Mouse (Mus musculus): ENCODE measurements around the gene Fem1b. TPM values are rescaled to one million over a fixed set of nuclear protein-coding genes. Genes with fewer than 3 reads are reported as not detected.
A peak's percentile ranks its signal among the peaks of the same experiment; 100 is the strongest.
"Not testable (repeated sequence)": the region's sequence is repeated elsewhere in the genome, so short reads cannot be mapped to it uniquely, and the experiment has no call there.

The Fem1b gene
- polyA plus RNA-seq, 1 experiment: 16.5 TPM

DNA sequence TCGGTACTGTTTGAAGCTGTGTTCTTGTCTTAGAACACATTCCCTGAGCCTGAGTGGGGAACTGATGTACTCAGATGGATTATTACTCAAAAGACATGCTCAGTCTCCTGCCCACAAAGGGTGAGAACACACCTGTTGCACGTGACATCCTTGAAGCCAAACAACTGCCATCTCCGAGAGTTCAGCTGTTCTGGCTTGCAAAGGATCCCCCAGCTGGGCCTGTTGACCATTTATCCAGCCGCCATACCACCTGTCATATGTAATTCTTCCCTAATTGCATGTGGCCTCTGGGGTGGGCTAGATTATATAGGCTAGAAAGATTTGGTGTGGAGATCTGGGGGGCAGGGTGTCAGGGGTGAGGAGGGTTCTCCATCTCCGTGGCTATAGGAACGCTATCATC, 9.1 kb upstream of the Fem1b start:
- Histone ChIP-seq H3K27me3 (ENCODE audit: control insufficient read depth, insufficient read depth, insufficient read length) (no peaks in the 10 kb centered on the region), H3K36me3 (ENCODE audit: control insufficient read depth, insufficient read depth) (no peaks in the 10 kb centered on the region), H3ac (ENCODE audit: control insufficient read depth, insufficient read length) (no peak overlapping the region), H3K79me2 (ENCODE audit: control insufficient read depth, insufficient read depth) (no peaks in the 10 kb centered on the region), H3K4me2 (ENCODE audit: low read depth) (no peak overlapping the region), H3K4me3 (no peak overlapping the region)
- TF ChIP-seq SRF (IDR thresholded peaks at IDR 0.05; ENCODE audit: control insufficient read depth, insufficient read length, low read depth) (no peak), MYOG (IDR thresholded peaks at IDR 0.05; ENCODE audit: control insufficient read depth in 1 of 3, insufficient read depth in 1 of 3, insufficient read length in 2 of 3, low read depth in 2 of 3) (peak; percentile 73 to 97 (median 87)), MYOD1 (IDR thresholded peaks at IDR 0.05; ENCODE audit: control insufficient read depth in 1 of 3, insufficient read length in 2 of 3, low read depth in 2 of 3) (peak; percentile 87 to 99 (median 94)), POLR2AphosphoS2 (IDR thresholded peaks at IDR 0.05; ENCODE audit: insufficient read length, low read depth) (no peak), MAX (IDR thresholded peaks at IDR 0.05; ENCODE audit: low read depth) (no peak), TCF12 (IDR thresholded peaks at IDR 0.05; ENCODE audit: insufficient read depth, poor library complexity, severe bottlenecking) (peak; percentile 90), POLR2A (IDR thresholded peaks at IDR 0.05; ENCODE audit: insufficient read length, low read depth) (no peak), CEBPB (IDR thresholded peaks at IDR 0.05; ENCODE audit: insufficient read depth, poor library complexity, severe bottlenecking) (no peak), USF1 (IDR thresholded peaks at IDR 0.05; ENCODE audit: low read depth) (no peak), REST (IDR thresholded peaks at IDR 0.05; ENCODE audit: insufficient read depth, insufficient read length) (no peak), E2F4 (IDR thresholded peaks at IDR 0.05; ENCODE audit: insufficient read depth) (no peak), TCF3 (IDR thresholded peaks at IDR 0.05; ENCODE audit: insufficient read length, low read depth) (peak; percentile 82)

DNA sequence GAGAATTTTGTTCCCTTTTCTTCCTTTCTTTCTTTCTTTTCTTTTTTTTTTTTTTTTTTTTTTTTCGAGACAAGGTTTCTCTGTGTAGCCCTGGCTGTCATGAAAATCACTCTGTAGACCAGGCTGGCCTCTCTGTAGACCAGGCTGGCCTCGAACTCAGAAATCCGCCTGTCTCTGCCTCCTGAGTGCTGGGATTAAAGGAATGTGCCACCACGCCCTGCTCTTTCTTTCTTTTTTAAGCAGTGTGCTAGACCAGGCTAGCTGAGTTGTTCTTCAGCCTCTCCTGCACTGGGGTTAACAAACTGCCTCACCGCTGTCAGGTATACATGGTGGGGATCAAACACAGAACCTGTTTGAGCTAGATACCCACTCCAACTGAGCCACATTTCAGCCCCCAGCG, 8.2 kb upstream of the Fem1b start:
- not testable (repeated sequence) for H3K4me3 ChIP-seq; H3K79me2 ChIP-seq (ENCODE audit: control insufficient read depth, insufficient read depth); H3K4me2 ChIP-seq (ENCODE audit: low read depth); H3ac ChIP-seq (ENCODE audit: control insufficient read depth, insufficient read length); H3K27me3 ChIP-seq (ENCODE audit: control insufficient read depth, insufficient read depth, insufficient read length); H3K36me3 ChIP-seq (ENCODE audit: control insufficient read depth, insufficient read depth)

DNA sequence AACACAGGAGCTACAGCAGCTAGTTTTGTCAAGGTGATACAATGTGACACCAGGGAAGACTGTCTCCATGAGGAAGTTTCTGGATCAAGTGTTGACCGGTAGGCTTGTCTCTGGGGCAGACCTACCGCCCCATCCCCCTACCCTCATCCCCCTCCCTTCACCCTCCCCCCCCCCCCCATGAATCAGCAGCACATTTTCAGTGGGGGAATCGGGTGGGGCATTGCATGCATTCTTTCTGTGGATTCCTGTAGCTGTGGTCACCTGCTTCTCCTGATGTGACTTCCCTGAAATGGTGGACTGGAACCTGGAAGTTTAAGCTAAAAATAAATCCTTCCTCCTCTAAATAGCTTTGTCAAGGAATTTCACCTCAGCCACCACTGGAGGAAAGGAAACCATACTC, 7.8 kb upstream of the Fem1b start:
- TF ChIP-seq USF1 (IDR thresholded peaks at IDR 0.05; ENCODE audit: low read depth): no peak
- no peaks in the 10 kb centered on the region for H3K27me3 ChIP-seq (ENCODE audit: control insufficient read depth, insufficient read depth, insufficient read length)
- H3K36me3 ChIP-seq (ENCODE audit: control insufficient read depth, insufficient read depth): no peaks in the 10 kb centered on the region
- no peak overlapping the region for H3ac ChIP-seq (ENCODE audit: control insufficient read depth, insufficient read length)
- no peak overlapping the region for H3K4me2 ChIP-seq (ENCODE audit: low read depth)
- H3K4me3 ChIP-seq: no peak overlapping the region
- H3K79me2 ChIP-seq (ENCODE audit: control insufficient read depth, insufficient read depth): no peaks in the 10 kb centered on the region

DNA sequence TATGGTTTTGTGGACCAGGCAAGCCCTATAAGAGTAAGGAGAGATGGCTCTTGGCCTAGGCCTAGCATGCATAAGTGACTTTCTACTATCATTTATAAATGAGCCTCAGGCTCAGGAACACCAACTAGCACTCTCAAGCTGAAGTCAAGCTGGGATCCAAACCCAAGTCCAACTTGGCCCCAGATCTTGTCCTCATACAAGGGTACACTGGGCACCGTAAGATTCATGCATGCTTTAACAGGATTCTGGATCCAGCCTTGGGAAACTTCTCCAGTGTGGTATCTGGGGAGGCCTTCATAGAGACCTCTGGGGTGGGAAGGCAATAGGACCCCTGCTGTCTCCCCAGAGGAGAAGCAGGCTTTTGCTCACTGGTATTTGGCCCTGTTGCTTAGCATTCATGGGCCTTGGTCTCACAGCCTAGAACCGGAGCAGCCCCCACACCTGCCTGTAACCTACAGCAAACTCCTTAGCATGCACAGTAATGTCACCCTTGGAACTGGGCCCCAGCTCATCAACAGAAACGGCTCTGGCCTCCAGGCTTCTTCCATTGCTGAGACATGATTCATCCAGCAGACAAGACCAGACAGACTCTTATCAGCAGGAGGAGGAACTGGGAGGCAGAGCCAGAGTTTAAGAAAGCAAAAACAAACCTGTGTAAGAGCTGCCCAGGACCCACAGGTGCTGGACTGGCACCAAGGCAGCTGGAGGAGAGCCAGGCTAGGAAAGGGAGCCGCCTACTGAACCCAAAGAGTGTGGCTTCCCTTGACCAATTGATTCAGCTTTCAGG, 6.3 kb upstream of the Fem1b start:
- H3K36me3 ChIP-seq (ENCODE audit: control insufficient read depth, insufficient read depth): no peaks in the 10 kb centered on the region
- peak overlapping the region; percentile 53 for H3K4me2 ChIP-seq (ENCODE audit: low read depth)
- no peak overlapping the region for H3K4me3 ChIP-seq
- H3ac ChIP-seq (ENCODE audit: control insufficient read depth, insufficient read length): no peak overlapping the region
- H3K79me2 ChIP-seq (ENCODE audit: control insufficient read depth, insufficient read depth): no peaks in the 10 kb centered on the region
- no peaks in the 10 kb centered on the region for H3K27me3 ChIP-seq (ENCODE audit: control insufficient read depth, insufficient read depth, insufficient read length)
- no peak for TF ChIP-seq CEBPB (IDR thresholded peaks at IDR 0.05; ENCODE audit: insufficient read depth, poor library complexity, severe bottlenecking)
- TF ChIP-seq MAX (IDR thresholded peaks at IDR 0.05; ENCODE audit: low read depth): no peak
- TF ChIP-seq TCF3 (IDR thresholded peaks at IDR 0.05; ENCODE audit: insufficient read length, low read depth): no peak
- TF ChIP-seq POLR2AphosphoS2 (IDR thresholded peaks at IDR 0.05; ENCODE audit: insufficient read length, low read depth): no peak
- peak in 1 of 3 experiments; percentile 7 for TF ChIP-seq MYOD1 (IDR thresholded peaks at IDR 0.05; ENCODE audit: control insufficient read depth in 1 of 3, insufficient read length in 2 of 3, low read depth in 2 of 3)
- TF ChIP-seq POLR2A (IDR thresholded peaks at IDR 0.05; ENCODE audit: insufficient read length, low read depth): no peak
- no peak for TF ChIP-seq TCF12 (IDR thresholded peaks at IDR 0.05; ENCODE audit: insufficient read depth, poor library complexity, severe bottlenecking)
- no peak for TF ChIP-seq REST (IDR thresholded peaks at IDR 0.05; ENCODE audit: insufficient read depth, insufficient read length)
- TF ChIP-seq USF1 (IDR thresholded peaks at IDR 0.05; ENCODE audit: low read depth): no peak
- TF ChIP-seq E2F4 (IDR thresholded peaks at IDR 0.05; ENCODE audit: insufficient read depth): no peak
- TF ChIP-seq MYOG (IDR thresholded peaks at IDR 0.05; ENCODE audit: control insufficient read depth in 1 of 3, insufficient read depth in 1 of 3, insufficient read length in 2 of 3, low read depth in 2 of 3): peak in 1 of 3 experiments; percentile 34
- no peak for TF ChIP-seq SRF (IDR thresholded peaks at IDR 0.05; ENCODE audit: control insufficient read depth, insufficient read length, low read depth)

DNA sequence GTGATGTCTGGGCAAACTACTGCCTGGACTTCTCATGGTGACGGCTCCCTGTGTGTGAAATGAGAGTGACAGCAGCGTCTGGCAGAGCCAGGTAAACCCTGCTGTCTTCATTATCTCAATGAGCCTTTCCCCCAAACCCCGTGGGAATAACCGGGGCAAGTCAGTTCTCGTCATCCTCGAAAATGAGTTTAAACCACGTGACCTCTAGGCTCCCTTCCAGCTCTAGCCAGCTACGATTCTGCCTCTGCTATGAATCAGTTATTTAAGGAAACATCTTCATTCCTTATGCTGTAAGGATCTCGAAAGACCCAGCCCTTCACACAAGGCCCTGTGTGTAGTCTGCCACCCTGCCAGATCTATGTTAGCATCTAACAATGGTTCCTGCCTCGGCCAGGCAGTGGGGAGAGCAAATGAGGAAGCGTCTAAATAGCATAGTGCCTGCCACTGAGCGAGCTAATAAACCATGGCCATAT, 5.4 kb upstream of the Fem1b start:
- TF ChIP-seq POLR2A (IDR thresholded peaks at IDR 0.05; ENCODE audit: insufficient read length, low read depth): no peak
- no peak for TF ChIP-seq CEBPB (IDR thresholded peaks at IDR 0.05; ENCODE audit: insufficient read depth, poor library complexity, severe bottlenecking)
- TF ChIP-seq MYOG (IDR thresholded peaks at IDR 0.05; ENCODE audit: control insufficient read depth in 1 of 3, insufficient read depth in 1 of 3, insufficient read length in 2 of 3, low read depth in 2 of 3): no peak
- no peak for TF ChIP-seq SRF (IDR thresholded peaks at IDR 0.05; ENCODE audit: control insufficient read depth, insufficient read length, low read depth)
- TF ChIP-seq TCF12 (IDR thresholded peaks at IDR 0.05; ENCODE audit: insufficient read depth, poor library complexity, severe bottlenecking): no peak
- no peak for TF ChIP-seq POLR2AphosphoS2 (IDR thresholded peaks at IDR 0.05; ENCODE audit: insufficient read length, low read depth)
- TF ChIP-seq REST (IDR thresholded peaks at IDR 0.05; ENCODE audit: insufficient read depth, insufficient read length): no peak
- peak; percentile 93 for TF ChIP-seq USF1 (IDR thresholded peaks at IDR 0.05; ENCODE audit: low read depth)
- TF ChIP-seq E2F4 (IDR thresholded peaks at IDR 0.05; ENCODE audit: insufficient read depth): no peak
- no peak for TF ChIP-seq MAX (IDR thresholded peaks at IDR 0.05; ENCODE audit: low read depth)
- no peak for TF ChIP-seq TCF3 (IDR thresholded peaks at IDR 0.05; ENCODE audit: insufficient read length, low read depth)
- TF ChIP-seq MYOD1 (IDR thresholded peaks at IDR 0.05; ENCODE audit: control insufficient read depth in 1 of 3, insufficient read length in 2 of 3, low read depth in 2 of 3): peak in 2 of 3 experiments; percentile 53 to 77
- H3K27me3 ChIP-seq (ENCODE audit: control insufficient read depth, insufficient read depth, insufficient read length): no peaks in the 10 kb centered on the region
- H3K79me2 ChIP-seq (ENCODE audit: control insufficient read depth, insufficient read depth): no peaks in the 10 kb centered on the region
- peak overlapping the region; percentile 53 for H3K4me2 ChIP-seq (ENCODE audit: low read depth)
- no peak overlapping the region for H3ac ChIP-seq (ENCODE audit: control insufficient read depth, insufficient read length)
- H3K4me3 ChIP-seq: no peak overlapping the region
- no peaks in the 10 kb centered on the region for H3K36me3 ChIP-seq (ENCODE audit: control insufficient read depth, insufficient read depth)
